17 mouse cellular contexts compared by ENCODE assay signal in genomic region chr13:20370036-20370802, GRCm38 (mm10).
DNase-seq lines count a peak whose midpoint lies in the region; ATAC-seq lines count a peak whose summit lies in the region.
"Had no signal": no experiment of that assay in that cellular context is flagged by ENCODE, and none has a peak within 500 bp of the region (broad histone marks: within the 10 kb centered on the region; RNA-seq: fewer than 3 reads in every experiment).

No protein-coding gene starts in this region.

- peak overlapping the region; percentile 19; the same call in 1 of the 2 replicates for H3K27ac ChIP-seq in forebrain, embryonic 13.5 days
- no peak overlapping the region for H3K27ac ChIP-seq in forebrain, embryonic 11.5 days (ENCODE audit: low read depth, low read length)
- H3K27ac ChIP-seq in hindbrain, embryonic 13.5 days: peak overlapping the region; percentile 78
- peak overlapping the region; percentile 63 for H3K27ac ChIP-seq in midbrain, embryonic 15.5 days
- H3K27ac ChIP-seq: limb, embryonic 12.5 days; liver, embryonic 13.5 days had no signal

- H3K9ac ChIP-seq in forebrain, embryonic 13.5 days: no peak overlapping the region
- H3K9ac ChIP-seq in forebrain, embryonic 11.5 days (ENCODE audit: low read length): no peak overlapping the region
- H3K9ac ChIP-seq in hindbrain, embryonic 13.5 days: no peak overlapping the region
- no peak overlapping the region for H3K9ac ChIP-seq in midbrain, embryonic 15.5 days
- H3K9ac ChIP-seq: heart, embryonic 12.5 days; limb, embryonic 12.5 days; liver, embryonic 13.5 days had no signal

- H3K4me1 ChIP-seq in forebrain, embryonic 13.5 days: peaks cover 4% of the 10 kb centered on the region; the same call in 1 of the 2 replicates
- H3K4me1 ChIP-seq in forebrain, embryonic 11.5 days (replicated peaks; ENCODE audit: control insufficient read depth, insufficient read depth, low read length): no peaks in the 10 kb centered on the region
- peaks cover 27% of the 10 kb centered on the region for H3K4me1 ChIP-seq in hindbrain, embryonic 13.5 days (replicated peaks)
- peaks cover 7% of the 10 kb centered on the region; the same call in 1 of the 2 replicates for H3K4me1 ChIP-seq in midbrain, embryonic 15.5 days
- H3K4me1 ChIP-seq: liver, embryonic 13.5 days had no signal

- H3K4me3 ChIP-seq in forebrain, embryonic 13.5 days: no peak overlapping the region
- no peak overlapping the region for H3K4me3 ChIP-seq in forebrain, embryonic 11.5 days (ENCODE audit: low read depth, low read length)
- H3K4me3 ChIP-seq in hindbrain, embryonic 13.5 days: no peak overlapping the region
- no peak overlapping the region for H3K4me3 ChIP-seq in midbrain, embryonic 15.5 days
- H3K4me3 ChIP-seq: erythroblast, embryonic 14.5 days; heart, embryonic 12.5 days; limb, embryonic 12.5 days; liver, embryonic 13.5 days had no signal

- H3K36me3 ChIP-seq in forebrain, embryonic 13.5 days (ENCODE audit: poor library complexity, severe bottlenecking): no peaks in the 10 kb centered on the region
- H3K36me3 ChIP-seq in forebrain, embryonic 11.5 days (ENCODE audit: control insufficient read depth, insufficient read depth, low read length): no peaks in the 10 kb centered on the region
- no peaks in the 10 kb centered on the region for H3K36me3 ChIP-seq in hindbrain, embryonic 13.5 days
- H3K36me3 ChIP-seq in midbrain, embryonic 15.5 days (replicated peaks): no peaks in the 10 kb centered on the region
- H3K36me3 ChIP-seq: heart, embryonic 12.5 days; limb, embryonic 12.5 days; liver, embryonic 13.5 days had no signal

- H3K27me3 ChIP-seq in forebrain, embryonic 13.5 days: no peaks in the 10 kb centered on the region
- no peaks in the 10 kb centered on the region for H3K27me3 ChIP-seq in forebrain, embryonic 11.5 days (ENCODE audit: control insufficient read depth, insufficient read depth, low read length)
- H3K27me3 ChIP-seq in hindbrain, embryonic 13.5 days: no peaks in the 10 kb centered on the region
- H3K27me3 ChIP-seq in midbrain, embryonic 15.5 days (replicated peaks): no peaks in the 10 kb centered on the region
- H3K27me3 ChIP-seq: heart, embryonic 12.5 days; limb, embryonic 12.5 days; liver, embryonic 13.5 days had no signal

- WGBS in forebrain, embryonic 13.5 days: 84% methylated on average over 5 of the region's 5 CpGs
- 81% methylated on average over 5 of the region's 5 CpGs for WGBS in forebrain, embryonic 11.5 days
- WGBS in hindbrain, embryonic 13.5 days: 66% methylated on average over 5 of the region's 5 CpGs
- WGBS in midbrain, embryonic 15.5 days: 66% methylated on average over 5 of the region's 5 CpGs

- peak; percentile 67; the same call in 1 of the 2 replicates for ATAC-seq in forebrain, embryonic 13.5 days
- no peak for ATAC-seq in forebrain, embryonic 11.5 days (replicated peaks; ENCODE audit: low FRiP score)
- peak; percentile 74 for ATAC-seq in hindbrain, embryonic 13.5 days (ENCODE audit: low FRiP score)
- ATAC-seq in midbrain, embryonic 15.5 days (replicated peaks): peak; percentile 91

- DNase-seq in forebrain, embryonic 11.5 days (ENCODE audit: low spot score): no peak
- peak; percentile 8 for DNase-seq in retina, postnatal 1 day
- DNase-seq in frontal cortex, adult 2 months (ENCODE audit: extremely low spot score in 1 of 2, low spot score in 1 of 2): no peak
- no peak for DNase-seq in T-cell, adult 2 months (ENCODE audit: low spot score)
- DNase-seq in left cerebral cortex, adult 11 months (ENCODE audit: low spot score): no peak
- DNase-seq: adrenal gland, postnatal 14 days; cerebellum, adult 2 months; kidney, adult 18-20 months; kidney, postnatal 14 days; liver, embryonic 13.5 days; thymus, postnatal 14 days had no signal

- H3K4me2 ChIP-seq in forebrain, embryonic 13.5 days: no peak overlapping the region
- no peak overlapping the region for H3K4me2 ChIP-seq in forebrain, embryonic 11.5 days (ENCODE audit: low read depth, low read length, severe bottlenecking)
- no peak overlapping the region for H3K4me2 ChIP-seq in hindbrain, embryonic 13.5 days
- no peak overlapping the region for H3K4me2 ChIP-seq in midbrain, embryonic 15.5 days
- H3K4me2 ChIP-seq: heart, embryonic 12.5 days; limb, embryonic 12.5 days; liver, embryonic 13.5 days had no signal

- no peaks in the 10 kb centered on the region; the same call in 1 of the 2 replicates for H3K9me3 ChIP-seq in forebrain, embryonic 13.5 days (replicated peaks)
- H3K9me3 ChIP-seq in forebrain, embryonic 11.5 days (ENCODE audit: control insufficient read depth, low read length): no peaks in the 10 kb centered on the region
- no peaks in the 10 kb centered on the region for H3K9me3 ChIP-seq in hindbrain, embryonic 13.5 days
- H3K9me3 ChIP-seq in midbrain, embryonic 15.5 days: no peaks in the 10 kb centered on the region
- H3K9me3 ChIP-seq: limb, embryonic 12.5 days; liver, embryonic 13.5 days had no signal
